Mouse (Mus musculus): ENCODE measurements at regions not wholly inside any gene's neighbourhood (a gene's known extent, or its start where the extent isn't known, plus 50 kb on each side); places are given as distances from the start of the nearest gene placed in this dataset.

DNA sequence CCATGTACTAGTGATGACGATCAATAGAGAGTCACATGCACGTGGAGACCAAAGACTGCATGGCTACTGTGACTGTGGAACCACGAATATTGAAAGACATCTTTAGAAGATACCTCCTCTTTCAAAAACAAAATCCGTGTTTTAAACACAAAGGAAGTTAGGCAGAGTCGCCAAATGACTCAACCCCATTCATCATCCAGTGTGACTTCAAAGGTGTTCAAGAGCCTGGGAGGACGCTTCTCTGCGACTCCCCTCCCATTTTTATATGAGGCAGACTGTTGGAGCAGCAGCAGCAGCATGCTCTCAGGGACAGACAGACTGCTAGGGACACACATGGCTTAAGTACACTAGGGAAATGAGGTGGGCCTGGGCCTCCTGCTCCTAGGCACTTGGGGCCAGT is 197.2 kb downstream of the Dad1 start:
- TF ChIP-seq POLR2A (IDR thresholded peaks at IDR 0.05; ENCODE audit: low read depth, low read length) (no peak), SMC3 (IDR thresholded peaks at IDR 0.05; ENCODE audit: low read depth, low read length) (no peak), MYC (IDR thresholded peaks at IDR 0.05; ENCODE audit: low read depth, low read length) (no peak), TCF12 (IDR thresholded peaks at IDR 0.05; ENCODE audit: low read depth, low read length) (no peak), CTCF (conservative IDR thresholded peaks at IDR 0.05 in 1 of 2, IDR thresholded peaks at IDR 0.05 in 1 of 2; ENCODE audit: low read depth in 2 of 2, low read length in 2 of 2) (no peak), RAD21 (IDR thresholded peaks at IDR 0.05; ENCODE audit: low read depth, low read length) (no peak), JUN (IDR thresholded peaks at IDR 0.05; ENCODE audit: insufficient read depth, low read depth, low read length) (no peak), RCOR1 (conservative IDR thresholded peaks at IDR 0.05; ENCODE audit: low read depth, low read length) (no peak)
